Mouse (Mus musculus) ES-Bruce4 (cell line): ENCODE measurements around the gene Mrpl51.

Experiments used
- CTCF ChIP-seq: IDR thresholded peaks from one replicate; pipeline ENCODE4 v1.8.1; 2011; ENCODE audit warnings: low read depth, low read length
- EP300 ChIP-seq: IDR thresholded peaks from 2 replicates; pipeline ENCODE4 v1.6.1; 2011; ENCODE audit warnings: low read depth, low read length; ENCODE audit not compliant: insufficient read depth
- POLR2A ChIP-seq: IDR thresholded peaks from one replicate; pipeline ENCODE4 v1.8.1; 2011; ENCODE audit warnings: low read length; ENCODE audit not compliant: insufficient read depth

DNA sequence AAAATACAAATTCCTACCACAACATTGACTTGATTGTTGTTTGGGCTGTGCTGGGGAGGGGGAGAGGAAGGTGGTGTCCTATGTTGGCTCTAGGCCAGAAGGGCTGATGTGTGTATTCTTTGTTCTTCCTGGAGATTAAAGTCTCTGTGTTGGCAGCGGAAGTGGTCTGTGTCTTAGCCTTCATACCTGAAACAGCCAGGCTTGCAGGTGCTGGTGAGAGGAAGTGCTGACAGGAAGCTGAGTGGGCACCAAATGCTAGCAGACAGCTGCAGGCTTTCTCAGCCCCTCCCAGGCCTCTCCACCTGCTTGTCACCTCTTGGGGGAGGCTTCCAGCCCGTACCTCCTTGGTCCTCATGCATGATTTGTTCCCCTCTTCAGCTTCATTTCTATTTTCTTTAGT, 30.5 kb downstream of the Mrpl51 start:
- TF ChIP-seq POLR2A (no peak), CTCF (no peak), EP300 (no peak)
